In the genomic region with DNA sequence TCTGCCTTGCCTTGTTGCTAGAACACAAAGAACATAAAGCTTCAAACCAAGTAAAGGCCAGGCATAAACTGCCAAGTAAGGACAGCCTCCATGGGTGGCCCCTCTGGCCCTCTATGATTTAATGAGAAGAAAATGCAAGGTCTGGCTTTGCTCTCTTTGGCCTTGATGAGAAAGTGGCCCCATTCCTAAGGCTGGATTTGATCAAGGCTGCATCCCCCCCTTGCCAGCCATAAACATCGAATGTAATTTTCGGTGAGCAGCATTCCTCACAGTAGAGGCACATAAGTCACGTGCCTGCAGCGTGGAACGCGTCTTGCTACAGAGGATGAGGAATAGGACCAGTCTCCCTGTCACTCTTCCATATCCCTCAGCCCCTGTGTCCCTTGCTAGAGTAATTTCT, we compare ENCODE assay signal across 15 mouse cellular contexts.
DNase-seq lines count a peak whose midpoint lies in the region; ATAC-seq and TF ChIP-seq lines count a peak whose summit lies in the region.
"Had no signal": no experiment of that assay in that cellular context is flagged by ENCODE, and none has a peak within 500 bp of the region (broad histone marks: within the 10 kb centered on the region; RNA-seq: fewer than 3 reads in every experiment).

No protein-coding gene starts in this region.

- H3K4me2 ChIP-seq in neural tube, embryonic 13.5 days, result no peak overlapping the region
- H3K4me2 ChIP-seq in intestine, postnatal 0 days (replicated peaks; ENCODE audit: low read depth), result no peak overlapping the region
- no peak overlapping the region for H3K4me2 ChIP-seq in stomach, postnatal 0 days (replicated peaks; ENCODE audit: low read depth)
- H3K4me2 ChIP-seq: embryonic facial prominence, embryonic 15.5 days; liver, embryonic 15.5 days had no signal

- no peak overlapping the region for H3K4me3 ChIP-seq in neural tube, embryonic 13.5 days
- no peak overlapping the region for H3K4me3 ChIP-seq in intestine, postnatal 0 days (ENCODE audit: low read depth, low read length)
- H3K4me3 ChIP-seq in stomach, postnatal 0 days (ENCODE audit: low read depth, low read length), result no peak overlapping the region
- H3K4me3 ChIP-seq: embryonic facial prominence, embryonic 15.5 days; liver, embryonic 15.5 days had no signal

- no peak for TF ChIP-seq EP300 in stomach, postnatal 0 days (optimal IDR thresholded peaks at IDR 0.05)

- peak; percentile 54 for DNase-seq in adrenal gland, adult 2 months
- no peak for DNase-seq in adrenal gland, adult 18-20 months (ENCODE audit: low spot score in 2 of 2)
- DNase-seq in neural tube, embryonic 10.5 days (ENCODE audit: extremely low spot score, low spot score), result no peak
- no peak for DNase-seq in stomach, postnatal 0 days (ENCODE audit: low spot score)
- no peak for DNase-seq in thymus, postnatal 0 days (ENCODE audit: low spot score)
- DNase-seq in layer of hippocampus, postnatal 36 days, result no peak
- DNase-seq: cerebellum, adult 18-20 months; gastrocnemius, postnatal 25 days had no signal

- no peaks in the 10 kb centered on the region for H3K36me3 ChIP-seq in neural tube, embryonic 13.5 days
- H3K36me3 ChIP-seq in intestine, postnatal 0 days (ENCODE audit: control insufficient read depth, insufficient read depth), result no peaks in the 10 kb centered on the region
- H3K36me3 ChIP-seq in stomach, postnatal 0 days (ENCODE audit: control insufficient read depth, insufficient read depth, low read length), result no peaks in the 10 kb centered on the region
- H3K36me3 ChIP-seq: embryonic facial prominence, embryonic 15.5 days; liver, embryonic 15.5 days had no signal

- no peak for TF ChIP-seq CTCF in intestine, postnatal 0 days (IDR thresholded peaks at IDR 0.05; ENCODE audit: low read depth)
- no peak for TF ChIP-seq CTCF in stomach, postnatal 0 days (IDR thresholded peaks at IDR 0.05; ENCODE audit: low read depth)

- no peak overlapping the region for H3K9ac ChIP-seq in neural tube, embryonic 13.5 days
- no peak overlapping the region for H3K9ac ChIP-seq in intestine, postnatal 0 days (ENCODE audit: low read depth, low read length)
- H3K9ac ChIP-seq in stomach, postnatal 0 days (ENCODE audit: low read length), result no peak overlapping the region
- H3K9ac ChIP-seq: embryonic facial prominence, embryonic 15.5 days; liver, embryonic 15.5 days had no signal

- peaks cover 13% of the 10 kb centered on the region for H3K4me1 ChIP-seq in neural tube, embryonic 13.5 days (replicated peaks)
- H3K4me1 ChIP-seq in intestine, postnatal 0 days (replicated peaks; ENCODE audit: control insufficient read depth, insufficient read depth, low read length), result no peaks in the 10 kb centered on the region
- H3K4me1 ChIP-seq in stomach, postnatal 0 days (replicated peaks; ENCODE audit: control insufficient read depth, insufficient read depth), result no peaks in the 10 kb centered on the region
- H3K4me1 ChIP-seq: liver, embryonic 15.5 days had no signal

- peak overlapping the region; percentile 61; the same call in 1 of the 2 replicates for H3K27ac ChIP-seq in neural tube, embryonic 13.5 days (replicated peaks)
- H3K27ac ChIP-seq in intestine, postnatal 0 days (ENCODE audit: low read depth, low read length), result no peak overlapping the region
- H3K27ac ChIP-seq in stomach, postnatal 0 days (replicated peaks), result no peak overlapping the region; the same call in 1 of the 2 replicates
- H3K27ac ChIP-seq: embryonic facial prominence, embryonic 15.5 days; liver, embryonic 15.5 days; macrophage had no signal

- H3K27me3 ChIP-seq in neural tube, embryonic 13.5 days, result no peaks in the 10 kb centered on the region
- no peaks in the 10 kb centered on the region for H3K27me3 ChIP-seq in intestine, postnatal 0 days (replicated peaks; ENCODE audit: control insufficient read depth, insufficient read depth, low read length)
- H3K27me3 ChIP-seq in stomach, postnatal 0 days (ENCODE audit: control insufficient read depth, insufficient read depth, low read length), result no peaks in the 10 kb centered on the region
- H3K27me3 ChIP-seq: embryonic facial prominence, embryonic 15.5 days; liver, embryonic 15.5 days had no signal

- ATAC-seq in neural tube, embryonic 13.5 days (ENCODE audit: low read depth), result no peak
- ATAC-seq in intestine, postnatal 0 days, result 0 out of 2 replicates have a peak, but pooled peaks have one; percentile 22
- ATAC-seq in stomach, postnatal 0 days (ENCODE audit: low FRiP score, low TSS enrichment), result peak; percentile 71; the same call in 1 of the 2 replicates
- ATAC-seq: forebrain, embryonic 16.5 days; hindbrain, embryonic 16.5 days had no signal

- H3K9me3 ChIP-seq in neural tube, embryonic 13.5 days, result no peaks in the 10 kb centered on the region
- H3K9me3 ChIP-seq in intestine, postnatal 0 days (ENCODE audit: control insufficient read depth), result no peaks in the 10 kb centered on the region
- no peaks in the 10 kb centered on the region for H3K9me3 ChIP-seq in stomach, postnatal 0 days (ENCODE audit: control insufficient read depth, low read length)
- H3K9me3 ChIP-seq: embryonic facial prominence, embryonic 15.5 days; liver, embryonic 15.5 days had no signal

- 58% methylated on average over 6 of the region's 6 CpGs for WGBS in neural tube, embryonic 13.5 days
- WGBS in intestine, postnatal 0 days, result 56% methylated on average over 6 of the region's 6 CpGs
- WGBS in stomach, postnatal 0 days, result 44% methylated on average over 6 of the region's 6 CpGs
